Mouse (Mus musculus) Patski (cell line): ENCODE data around the gene Aldh1l1. TPM values are rescaled to one million over a fixed set of nuclear protein-coding genes. Genes with fewer than 3 reads are reported as not detected.

ENCODE experiments used
- ATAC-seq: fragments of 100-300 bp; one replicate; pipeline ENCODE4 v1.8.0; 2021
- CTCF ChIA-PET: fragments of 350-600 bp; sonication (Branson Sonifier 250); formaldehyde crosslinking; loops from one replicate; lab custom pipeline; 2022; ENCODE audit warnings: inconsistent platforms; lab: Charles Lee
- POLR2A ChIA-PET: fragments of 350-600 bp; sonication (Branson Sonifier 250); formaldehyde crosslinking; loops from one replicate; lab custom pipeline; 2022; ENCODE audit warnings: antibody characterized with exemption, inconsistent platforms; lab: Charles Lee
- DNase-seq: peaks from one replicate; pipeline ENCODE4 v3.0.0-alpha.2; 2011; ENCODE audit warnings: low read depth, low spot score
- H3K27me3 ChIP-seq: fragments of 371-371 bp; one replicate; pipeline ENCODE4 v1.5.1; 2021
- CTCF ChIP-seq: fragments of 100-300 bp; IDR thresholded peaks from one replicate; pipeline ENCODE4 v1.5.1; 2021
- in situ Hi-C: fragments of 300-500 bp; cut with MboI; formaldehyde crosslinking; loops from 3 replicates; pipeline ENCODE4 v1.11.1; 2018; ENCODE audit warnings: low pct_unique_long_range_greater_than_20kb, mixed read lengths
- polyA plus RNA-seq: library from polyadenylated mRNA; unstranded; gene quantifications from one replicate; pipeline ENCODE4 v1.2.3, GENCODE M21; 2021

Gene Aldh1l1
- polyA plus RNA-seq, 1 experiment from 2014 or later: 0.62 TPM

- CTCF ChIA-PET: no interaction called here
- no peak for TF ChIP-seq CTCF
- POLR2A ChIA-PET: no interaction called here
- no peaks in the 10 kb centered on the region for H3K27me3 ChIP-seq
- ATAC-seq (no peak), DNase-seq (no peak)
- in situ Hi-C loops: no loop called here
Observed at GRCm38 (mm10) chr6:90648391-90648790, 162.2 kb downstream of the Aldh1l1 start.

GRCm38 (mm10) chr6:90649279-90649678, 163.1 kb downstream of the Aldh1l1 start:
- no peaks in the 10 kb centered on the region for H3K27me3 ChIP-seq
- in situ Hi-C loops: no loop called here
- DNase-seq: no peak

More at GRCm38 (mm10) chr6:90649279-90649678, 163.1 kb downstream of the Aldh1l1 start:
- ATAC-seq: no peak
- ChIA-PET POLR2A (no interaction called here), CTCF (interaction anchor here (2.0 kb wide), 1 partner anchor 42 kb away, joined by 6 read pairs; no protein-coding TSS in a partner anchor)
- TF ChIP-seq CTCF: no peak

Other genes with a start within 250 kb of the Aldh1l1 start
- not detected for gene Vmn1r54, start 240.1 kb upstream of the Aldh1l1 start, polyA plus RNA-seq
- not detected for gene BC048671, start 185.2 kb upstream of the Aldh1l1 start, polyA plus RNA-seq
- gene Chst13, start 161.2 kb upstream of the Aldh1l1 start, polyA plus RNA-seq: 0.14 TPM
- gene Uroc1, start 153.1 kb upstream of the Aldh1l1 start, polyA plus RNA-seq: 0.39 TPM
- gene Zxdc, start 116.9 kb upstream of the Aldh1l1 start, polyA plus RNA-seq: 39.8 TPM
- 6.1 TPM for gene Cfap100, start 57.6 kb upstream of the Aldh1l1 start, polyA plus RNA-seq
- 8.8 TPM for gene Klf15, start 23.9 kb upstream of the Aldh1l1 start, polyA plus RNA-seq
- 9.1 TPM for gene Slc41a3, start 118.3 kb downstream of the Aldh1l1 start, polyA plus RNA-seq